Mouse (Mus musculus): Measurements from ENCODE around the gene Ttc14. TPM values are rescaled to one million over a fixed set of nuclear protein-coding genes. Genes with fewer than 3 reads are reported as not detected.

The Ttc14 gene
- polyA plus RNA-seq, 1 experiment = 38.0 TPM

GRCm38 (mm10) chr3:33846639-33847038, 47.0 kb downstream of the Ttc14 start:
- Histone ChIP-seq H3K4me1 (ENCODE audit: control insufficient read depth, insufficient read depth, low read length) (peaks cover 4% of the 10 kb centered on the region; the same call in 1 of the 2 replicates), H3K27ac (ENCODE audit: insufficient read depth, low read depth, low read length) (no peak overlapping the region), H3K4me3 (ENCODE audit: insufficient read depth, low read length) (no peak overlapping the region)
- TF ChIP-seq CTCF (IDR thresholded peaks at IDR 0.05; ENCODE audit: low read depth, low read length) (no peak), POLR2A (IDR thresholded peaks at IDR 0.05; ENCODE audit: borderline replicate concordance, low read depth, low read length) (no peak)

- no peak overlapping the region for H3K27ac ChIP-seq (ENCODE audit: insufficient read depth, low read depth, low read length)
- H3K4me1 ChIP-seq (ENCODE audit: control insufficient read depth, insufficient read depth, low read length) = no peaks in the 10 kb centered on the region
- no peak overlapping the region for H3K4me3 ChIP-seq (ENCODE audit: insufficient read depth, low read length)
- no peak for TF ChIP-seq POLR2A (IDR thresholded peaks at IDR 0.05; ENCODE audit: borderline replicate concordance, low read depth, low read length)
These were observed 51.2 kb downstream of the Ttc14 start for GRCm38 (mm10) chr3:33850856-33851255.

GRCm38 (mm10) chr3:33853062-33853461, 53.4 kb downstream of the Ttc14 start:
- Histone ChIP-seq H3K4me1 (ENCODE audit: control insufficient read depth, insufficient read depth, low read length) (peaks cover 6% of the 10 kb centered on the region), H3K27ac (ENCODE audit: insufficient read depth, low read depth, low read length) (no peak overlapping the region), H3K4me3 (ENCODE audit: insufficient read depth, low read length) (no peak overlapping the region)
- TF ChIP-seq POLR2A (IDR thresholded peaks at IDR 0.05; ENCODE audit: borderline replicate concordance, low read depth, low read length) (no peak), CTCF (IDR thresholded peaks at IDR 0.05; ENCODE audit: low read depth, low read length) (no peak)

GRCm38 (mm10) chr3:33858939-33859338, 59.3 kb downstream of the Ttc14 start:
- TF ChIP-seq POLR2A (IDR thresholded peaks at IDR 0.05; ENCODE audit: borderline replicate concordance, low read depth, low read length) = no peak
- TF ChIP-seq CTCF (IDR thresholded peaks at IDR 0.05; ENCODE audit: low read depth, low read length) = no peak

GRCm38 (mm10) chr3:33864000-33864540, 64.4 kb downstream of the Ttc14 start:
- 0 out of 2 replicates have a peak, but pooled peaks cover 2% of the 10 kb centered on the region for H3K4me1 ChIP-seq (ENCODE audit: control insufficient read depth, insufficient read depth, low read length)
- H3K4me3 ChIP-seq (ENCODE audit: insufficient read depth, low read length) = no peak overlapping the region
- TF ChIP-seq CTCF (IDR thresholded peaks at IDR 0.05; ENCODE audit: low read depth, low read length) = no peak
- TF ChIP-seq POLR2A (IDR thresholded peaks at IDR 0.05; ENCODE audit: borderline replicate concordance, low read depth, low read length) = no peak
- no peak overlapping the region for H3K27ac ChIP-seq (ENCODE audit: insufficient read depth, low read depth, low read length)

More at GRCm38 (mm10) chr3:33858939-33859338, 59.3 kb downstream of the Ttc14 start:
- Histone ChIP-seq H3K4me1 (ENCODE audit: control insufficient read depth, insufficient read depth, low read length) (peaks cover 6% of the 10 kb centered on the region), H3K4me3 (ENCODE audit: insufficient read depth, low read length) (no peak overlapping the region), H3K27ac (ENCODE audit: insufficient read depth, low read depth, low read length) (no peak overlapping the region)

Other genes starting within 250 kb of the Ttc14 start
- 1.1 and 2.1 TPM in 2 replicates for gene Ccdc39, start 44.5 kb downstream of the Ttc14 start, polyA plus RNA-seq (2012; ENCODE audit: insufficient read depth, insufficient read length, missing spikeins)
- 113 and 116 TPM in 2 replicates for gene Fxr1, start 220.1 kb downstream of the Ttc14 start, polyA plus RNA-seq (2012; ENCODE audit: insufficient read depth, insufficient read length, missing spikeins)